Mouse (Mus musculus): ENCODE results near the gene Saxo2.

Gene Saxo2

DNA sequence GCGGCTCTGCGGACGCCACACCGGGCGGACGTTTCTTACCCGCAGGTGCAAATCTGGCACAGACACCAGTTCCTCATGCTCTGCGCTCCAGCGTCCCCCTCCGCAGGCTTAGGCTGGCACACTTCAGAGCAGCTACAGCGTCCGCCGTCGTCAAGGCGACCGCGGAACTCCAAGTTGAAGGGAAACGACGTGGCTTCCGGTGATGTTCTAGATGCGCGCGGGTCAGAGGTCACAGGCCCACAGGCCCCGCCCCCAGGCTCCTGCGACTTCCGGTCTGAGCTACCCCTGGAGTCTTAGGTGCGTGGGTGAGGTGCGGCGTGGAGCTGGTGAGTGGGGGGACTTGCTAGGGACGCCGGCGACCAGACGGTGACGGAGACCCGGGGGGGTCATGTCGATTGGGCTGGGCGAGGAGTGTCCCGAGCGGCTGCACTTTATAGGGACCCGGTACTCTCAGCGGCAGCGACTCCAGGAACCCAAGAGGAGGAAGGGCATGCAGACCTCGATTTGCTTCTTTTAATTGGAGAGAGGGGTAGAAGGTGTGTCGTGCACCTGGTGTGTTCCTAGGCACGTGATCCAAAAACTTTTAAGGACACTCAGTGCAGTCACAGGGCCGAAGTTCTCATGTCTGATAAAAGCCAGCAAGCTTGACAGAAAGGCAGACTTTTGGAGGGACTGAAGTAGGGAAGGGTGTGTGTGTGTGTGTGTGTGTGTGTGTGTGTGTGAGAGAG, at the start of gene Saxo2, which contains the start of gene Efl1:
Gene Saxo2 (minus strand): TSS at position 176 of the 728 bp plus-strand sequence.
Gene Efl1 (plus strand): TSS at position 262 of the 728 bp plus-strand sequence.
- peak; percentile 95 for DNase-seq

DNA sequence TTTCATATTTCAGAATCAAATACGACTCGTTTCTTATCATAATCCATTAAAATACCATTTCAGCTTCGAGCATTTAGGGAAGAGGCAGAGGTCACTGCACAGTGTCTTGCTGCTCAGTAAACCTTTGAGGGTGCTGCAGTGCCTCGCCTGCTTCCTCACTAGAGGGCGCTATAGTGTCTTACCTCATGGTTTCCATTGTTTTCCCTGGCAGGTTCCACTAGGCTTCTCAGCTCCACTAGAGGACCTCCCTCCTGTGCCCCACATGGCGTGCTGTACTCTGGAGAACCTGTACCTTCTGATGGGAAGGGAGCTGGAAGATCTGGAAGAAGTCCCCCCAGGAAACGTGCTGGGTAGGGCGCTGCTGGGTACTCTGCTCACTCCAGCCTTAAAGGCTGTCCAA, 49.3 kb upstream of the Saxo2 start:
- no peak for DNase-seq

DNA sequence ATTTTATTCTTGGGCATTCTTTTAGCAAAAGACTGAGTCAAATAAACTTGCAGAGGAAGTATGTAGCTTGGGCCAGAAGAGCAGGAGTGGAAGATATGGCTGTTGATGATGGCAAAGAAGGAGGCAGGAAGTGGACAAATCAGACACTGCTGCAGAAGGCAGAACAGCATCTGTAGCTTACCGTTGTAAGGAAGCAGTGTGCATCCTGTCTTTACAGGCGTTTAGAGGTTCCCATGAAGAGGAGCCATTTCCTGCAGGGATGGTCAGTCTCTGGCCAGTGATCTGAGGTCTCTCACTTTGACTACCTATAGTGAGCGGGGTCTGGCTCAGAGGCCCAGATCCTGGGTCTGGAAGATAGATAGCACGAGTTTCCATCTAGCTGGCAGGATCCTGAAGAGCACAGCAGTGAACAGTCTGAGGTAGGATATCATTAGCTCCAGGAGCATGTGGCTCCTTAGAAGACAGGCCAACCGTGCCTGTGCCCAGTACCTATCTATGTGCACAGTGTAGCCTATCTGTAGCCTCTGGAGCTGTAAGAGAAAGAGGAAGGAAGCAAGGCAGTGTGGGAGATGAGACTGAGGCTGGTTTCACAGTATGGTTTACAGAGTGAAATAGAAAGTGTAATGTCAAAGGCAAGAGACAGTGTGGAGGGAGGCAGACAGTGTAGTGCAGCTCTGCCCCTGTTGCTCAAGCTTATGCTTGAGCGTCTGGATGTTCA, 42.9 kb upstream of the Saxo2 start:
- DNase-seq: no peak

DNA sequence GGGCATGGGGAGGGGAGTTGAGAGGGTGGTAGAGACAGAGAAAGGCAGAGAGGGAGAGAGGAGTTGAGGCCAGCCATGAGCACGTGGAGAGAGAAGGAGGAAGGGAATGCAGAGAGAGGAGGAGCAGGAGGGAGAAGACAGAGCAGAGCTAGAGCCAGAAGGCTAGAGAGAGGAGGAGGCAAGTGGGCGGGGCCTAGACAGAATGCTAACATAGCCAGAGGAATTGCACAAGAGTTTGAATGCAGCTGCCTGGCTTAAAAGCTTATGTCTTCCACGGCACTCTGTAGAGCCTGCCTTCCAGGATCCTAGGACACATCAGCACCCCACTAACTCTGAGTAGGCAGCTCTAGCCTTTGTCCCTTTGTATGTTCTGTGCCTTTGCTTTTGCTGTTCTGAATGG, 40.4 kb upstream of the Saxo2 start:
- DNase-seq: no peak

DNA sequence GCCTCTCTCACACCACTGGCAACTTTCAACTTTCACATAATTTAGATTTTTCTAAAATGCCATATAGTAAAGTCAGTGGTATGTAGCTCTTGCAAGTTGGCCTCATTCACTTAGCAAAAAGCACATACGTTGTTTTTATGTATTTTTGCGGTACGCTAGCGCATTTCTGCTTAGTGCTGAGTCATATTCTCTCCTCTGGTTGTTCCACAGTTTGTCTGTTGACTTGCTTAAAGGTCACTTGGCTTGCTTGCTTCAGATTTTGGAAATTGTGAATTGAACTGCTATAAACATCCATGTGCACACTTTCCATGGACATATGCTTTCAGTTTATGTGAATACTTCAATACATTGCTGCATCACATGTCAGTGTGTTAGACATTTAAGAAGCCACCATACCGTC, 31.6 kb upstream of the Saxo2 start:
- DNase-seq: no peak

DNA sequence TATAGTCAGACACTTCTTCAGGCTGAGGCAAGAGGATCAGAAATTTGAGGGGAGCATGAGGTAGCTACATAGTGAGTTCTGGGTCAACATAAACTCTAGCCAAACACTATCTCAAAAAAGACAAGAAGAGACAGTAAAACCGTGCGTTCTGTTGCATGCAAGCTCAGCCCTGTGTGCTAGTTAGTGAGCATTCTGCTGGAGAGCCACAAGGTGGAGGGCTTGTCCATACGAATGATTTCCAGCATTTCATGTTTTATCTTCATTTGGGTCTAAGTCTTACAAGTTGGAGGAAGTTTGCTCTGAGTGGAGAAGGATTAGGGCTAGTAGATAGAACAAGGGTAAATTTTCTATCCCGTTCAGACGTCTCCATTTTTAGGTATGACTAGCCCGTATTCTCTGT, 28.5 kb upstream of the Saxo2 start:
- DNase-seq: no peak

DNA sequence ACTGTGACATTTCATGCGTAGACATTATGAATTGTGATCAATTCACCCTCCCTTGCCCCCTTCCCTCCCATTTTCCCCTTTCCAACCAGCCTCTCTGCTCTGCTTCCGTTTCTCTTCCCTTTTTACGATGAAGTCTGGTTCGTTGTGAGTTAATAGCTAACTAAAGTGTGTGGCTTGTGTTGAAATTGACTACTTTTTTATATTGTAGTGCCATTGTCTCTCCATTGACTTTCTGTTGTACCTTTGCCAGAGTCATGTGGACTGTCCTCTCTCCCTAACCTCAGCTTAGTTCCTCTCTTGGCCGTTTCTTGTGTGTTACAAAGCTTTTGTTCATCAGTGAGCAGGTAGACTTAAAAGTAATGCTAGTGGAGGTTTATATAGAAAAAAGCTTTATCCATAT, 27.7 kb upstream of the Saxo2 start:
- DNase-seq: no peak

DNA sequence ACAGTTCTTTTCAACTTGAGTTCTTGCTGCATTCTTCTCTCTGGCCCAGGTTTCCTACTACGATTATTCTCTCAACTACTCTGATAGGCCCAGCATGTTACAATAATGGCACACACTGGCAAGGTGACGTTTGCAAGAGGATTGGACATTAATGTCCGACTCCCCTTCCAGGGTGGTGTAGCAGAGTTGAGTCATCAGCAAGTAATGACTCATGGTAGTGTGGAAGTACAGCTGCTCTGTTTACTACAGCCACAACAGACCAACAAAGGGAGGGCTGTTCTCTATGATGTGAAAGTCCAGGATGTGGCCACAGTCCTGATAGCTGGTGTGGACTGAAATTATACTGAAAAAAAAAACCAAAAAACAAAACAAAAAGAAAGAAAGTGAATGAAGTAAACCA, 16.3 kb upstream of the Saxo2 start:
- DNase-seq: no peak

DNA sequence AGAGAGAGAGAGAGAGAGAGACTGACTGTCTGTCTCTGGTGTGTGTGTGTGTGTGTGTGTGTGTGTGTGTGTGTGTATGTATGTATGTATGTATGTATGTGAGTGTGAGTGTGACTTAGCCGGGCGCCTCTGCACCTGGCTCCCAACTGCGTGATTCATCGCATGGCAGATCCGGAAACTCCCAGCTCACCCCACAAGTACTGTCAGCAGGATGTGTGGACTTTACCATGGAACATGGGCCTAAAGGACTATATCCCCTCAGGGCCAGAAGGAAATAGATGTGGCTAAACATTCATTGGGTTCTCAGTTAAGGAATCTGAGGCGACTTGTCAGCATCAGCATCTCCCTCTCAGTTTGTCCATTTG, 735 bp upstream of the Saxo2 start:
- no peak for DNase-seq

DNA sequence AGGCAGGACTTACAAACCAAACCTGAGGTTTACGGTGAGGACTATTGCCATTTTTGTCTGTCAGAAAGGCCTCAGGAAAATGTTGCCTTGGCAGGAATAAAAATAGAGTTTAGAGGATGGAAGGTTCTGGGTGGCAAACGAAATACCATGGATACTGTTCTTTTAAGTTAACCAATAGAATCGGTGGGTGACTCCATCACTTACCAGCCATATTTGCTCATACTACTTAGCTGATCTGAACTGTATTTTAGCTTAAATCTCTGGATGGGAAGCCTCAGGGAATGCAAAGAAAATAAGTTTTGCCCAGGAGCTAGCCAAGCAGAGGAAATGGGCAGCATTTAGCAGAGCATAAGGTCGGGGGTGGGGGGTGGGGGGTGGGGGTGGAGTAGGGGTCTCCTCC, 419 bp downstream of the Saxo2 start:
- no peak for DNase-seq

DNA sequence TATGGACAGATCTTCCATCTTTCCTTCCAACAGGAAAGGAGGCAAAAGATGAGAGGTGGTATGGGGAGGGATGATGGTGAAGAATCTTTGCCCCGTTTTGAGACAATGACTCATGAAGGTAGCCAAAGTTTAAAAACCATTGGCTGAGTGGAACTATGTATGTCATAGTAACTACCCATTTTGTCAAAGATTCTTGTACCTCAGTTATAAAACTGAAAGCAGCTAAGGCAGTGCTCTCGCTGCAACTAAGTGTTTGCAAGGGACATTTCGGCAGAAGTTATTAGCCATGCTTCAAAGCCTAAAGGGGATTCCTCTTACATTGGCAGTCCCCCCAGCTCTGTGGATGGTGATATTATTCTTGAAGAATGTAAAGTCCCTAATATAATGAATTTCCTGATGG, 1.1 kb downstream of the Saxo2 start:
- no peak for DNase-seq

DNA sequence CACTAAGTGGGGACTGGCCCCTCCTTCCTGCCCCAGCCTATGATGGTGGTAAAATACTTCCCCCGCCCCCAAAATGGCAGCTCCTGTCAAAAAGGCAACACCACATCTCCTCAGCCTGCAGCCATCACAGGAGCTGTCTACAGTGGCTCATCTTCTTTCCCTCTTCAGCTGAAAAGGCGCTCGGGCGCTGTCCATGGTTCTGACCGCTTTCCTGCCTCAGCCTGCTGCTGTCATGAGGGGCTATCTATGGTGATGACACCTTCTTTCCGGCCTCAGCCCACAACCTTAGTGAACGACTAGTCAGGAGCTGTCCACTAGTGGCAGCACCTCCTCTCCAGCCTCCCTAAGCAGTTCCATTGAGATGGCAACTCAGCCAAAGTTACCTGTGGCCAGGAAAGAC, 23.0 kb downstream of the Saxo2 start:
- no peak for DNase-seq

DNA sequence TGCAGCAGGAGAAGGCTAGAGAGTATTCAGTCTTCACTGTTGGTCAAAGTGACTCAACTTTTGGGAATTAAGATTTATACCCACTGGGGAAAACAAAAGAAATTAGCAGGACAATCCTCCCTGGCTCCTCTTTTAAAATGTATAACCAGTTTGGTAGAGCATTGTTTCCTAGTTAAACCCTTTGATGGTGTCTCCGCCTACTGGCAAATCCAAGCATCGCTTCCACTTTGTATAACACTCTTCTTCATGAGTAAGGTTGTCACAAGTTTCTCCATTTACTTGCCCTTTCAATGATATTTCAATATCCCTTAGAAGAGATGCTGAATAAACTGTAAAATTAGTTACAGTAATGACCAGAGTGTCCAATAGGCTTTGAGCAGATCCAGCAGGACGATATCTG, 38.7 kb downstream of the Saxo2 start:
- no peak for DNase-seq

DNA sequence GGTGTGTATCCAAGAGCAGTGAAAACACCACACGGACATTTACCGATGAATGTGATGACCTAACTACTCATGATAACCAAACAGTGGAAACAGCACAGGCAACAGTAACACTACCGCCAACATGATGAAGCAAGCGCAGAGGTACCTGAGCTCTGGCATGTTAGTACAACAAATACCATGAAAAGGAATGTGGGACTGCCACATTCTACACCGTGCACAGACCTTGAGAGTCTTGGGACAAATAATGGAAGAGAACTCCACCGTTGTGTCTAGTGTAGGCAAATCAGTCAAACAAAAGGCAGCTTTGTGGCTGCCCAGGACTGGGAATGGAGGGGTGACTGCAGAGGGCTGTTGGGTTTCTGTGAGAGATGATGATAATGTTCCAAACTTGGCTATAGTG, 42.9 kb downstream of the Saxo2 start:
- no peak for DNase-seq

DNA sequence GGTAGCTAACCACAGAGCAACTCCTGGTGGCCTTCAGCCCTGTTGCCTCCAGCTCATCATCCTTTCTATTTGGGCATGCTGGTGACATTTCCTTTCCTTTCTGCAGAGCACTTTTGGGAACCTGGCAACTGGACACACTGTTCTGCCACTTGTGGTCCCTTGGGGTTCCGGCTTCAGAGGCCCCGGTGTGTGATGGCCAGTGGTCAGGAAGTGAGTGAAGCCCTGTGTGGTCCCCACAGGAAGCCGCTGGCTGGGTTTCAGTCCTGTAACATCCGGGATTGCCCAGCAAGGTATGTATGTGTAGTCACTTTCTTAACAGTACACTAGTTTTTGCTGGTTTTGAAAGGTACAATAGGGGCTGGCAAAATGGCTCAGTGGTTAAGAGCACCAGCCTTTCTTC, 46.3 kb downstream of the Saxo2 start:
- DNase-seq: no peak

DNA sequence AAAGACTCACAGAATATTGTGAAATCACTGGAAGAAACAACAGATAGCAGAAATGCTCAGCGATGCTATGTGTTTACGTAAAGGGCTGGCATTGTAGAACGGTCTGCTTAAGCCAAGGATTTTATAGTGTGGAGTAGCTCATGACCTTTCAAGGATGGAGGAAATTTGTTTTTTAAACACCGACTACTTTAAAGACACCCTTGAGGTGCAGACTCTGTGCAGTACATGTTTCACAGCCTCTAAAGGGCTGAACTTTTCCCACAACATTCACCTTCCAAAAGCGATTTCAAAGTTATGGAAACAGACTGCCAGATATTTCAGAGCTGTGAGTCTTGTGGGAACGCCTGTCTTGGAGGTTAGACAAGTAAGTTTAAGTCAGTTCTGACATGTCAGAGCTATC, 57.4 kb downstream of the Saxo2 start:
- no peak for DNase-seq

Data from cerebellum, adult 9-10 months (tissue).